Mouse (Mus musculus) liver, embryonic 14.5 days (tissue): ENCODE measurements around the gene Las1l.

Experiments
- CTCF ChIP-seq: IDR thresholded peaks from 2 replicates; pipeline ENCODE4 v1.5.1; 2016; ENCODE audit warnings: antibody characterized with exemption, low read depth, control low read depth
- EP300 ChIP-seq: IDR thresholded peaks from 2 replicates; pipeline ENCODE4 v1.6.1; 2016; ENCODE audit warnings: antibody characterized with exemption, low read depth

GRCm38 (mm10) chrX:95963366-95963765, 6.6 kb upstream of the Las1l start:
- TF ChIP-seq CTCF: no peak
- TF ChIP-seq EP300: no peak
